Mouse (Mus musculus) myocyte (in vitro differentiated cells): Measurements from ENCODE around the gene Prodh2.

Experiments
- MAX ChIP-seq: IDR thresholded peaks from one replicate; pipeline ENCODE4 v1.6.1; 2011; ENCODE audit warnings: low read depth, mild to moderate bottlenecking, control low read depth
- POLR2A ChIP-seq: IDR thresholded peaks from one replicate; pipeline ENCODE4 v1.6.1; 2011; ENCODE audit warnings: low read depth, mild to moderate bottlenecking, control low read depth, moderate library complexity; ENCODE audit not compliant: insufficient read length
- USF1 ChIP-seq: IDR thresholded peaks from one replicate; pipeline ENCODE4 v1.6.1; 2011; ENCODE audit warnings: low read depth, mild to moderate bottlenecking, control low read depth, moderate library complexity

- TF ChIP-seq POLR2A (no peak), USF1 (no peak), MAX (no peak)
Observed at GRCm38 (mm10) chr7:30457629-30458330, 35.6 kb upstream of the Prodh2 start, which contains the start of the genes Kirrel2 and Nphs1.
